Mouse (Mus musculus) MEL (cell line): ENCODE data around the gene Zkscan5. TPM values are rescaled to one million over a fixed set of nuclear protein-coding genes. Genes with fewer than 3 reads are reported as not detected.
"Not testable (repeated sequence)": the region's sequence is repeated elsewhere in the genome, so short reads cannot be mapped to it uniquely, and the experiment has no call there.

Experiments
- DNase-seq: peaks from one replicate; pipeline ENCODE4 v3.0.0; 2011; ENCODE audit warnings: low read depth, low spot score
- H3K27ac ChIP-seq: 2 replicates; pipeline ENCODE4 v1.5.1; 2012; ENCODE audit warnings: low read depth, mild to moderate bottlenecking, control low read depth, low read length, moderate library complexity; ENCODE audit not compliant: control insufficient read depth
- H3K27me3 ChIP-seq, 2 experiments: fragments of 150-350 bp in 1 of 2; sonication (generic) in 1 of 2; 2 replicates each; pipeline ENCODE4 v1.6.1; 2012; ENCODE audit warnings: low read length in 2 of 2, mild to moderate bottlenecking in 2 of 2, improper control_type of control experiment in 1 of 2, moderate library complexity in 1 of 2; ENCODE audit not compliant: insufficient read depth in 2 of 2, control insufficient read depth in 1 of 2
- H3K36me3 ChIP-seq, 2 experiments: 2 replicates each; pipeline ENCODE4 v1.6.1; 2012 to 2014; ENCODE audit warnings: low read length in 2 of 2, improper control_type of control experiment in 1 of 2, inconsistent platforms in 1 of 2, mild to moderate bottlenecking in 1 of 2; ENCODE audit not compliant: insufficient read depth in 2 of 2, control insufficient read depth in 1 of 2
- H3K4me1 ChIP-seq, 2 experiments: fragments of 150-350 bp in 1 of 2; sonication (generic) in 1 of 2; 2 replicates each; pipeline ENCODE4 v1.6.1; 2012; ENCODE audit warnings: low read length in 2 of 2, improper control_type of control experiment in 1 of 2, mild to moderate bottlenecking in 1 of 2; ENCODE audit not compliant: insufficient read depth in 2 of 2, control insufficient read depth in 1 of 2
- H3K4me3 ChIP-seq, 2 experiments: fragments of 150-350 bp in 1 of 2; sonication (generic) in 1 of 2; 2 replicates each; pipeline ENCODE4 v1.5.1; 2012; ENCODE audit warnings: low read depth in 2 of 2, low read length in 2 of 2, mild to moderate bottlenecking in 2 of 2, moderate library complexity in 2 of 2, control low read depth in 1 of 2, improper control_type of control experiment in 1 of 2; ENCODE audit not compliant: control insufficient read depth in 1 of 2, insufficient read depth in 1 of 2
- H3K79me2 ChIP-seq: 2 replicates; pipeline ENCODE4 v1.6.1; 2012; ENCODE audit warnings: mild to moderate bottlenecking, low read length, moderate library complexity; ENCODE audit not compliant: control insufficient read depth, poor library complexity, insufficient read depth
- H3K9ac ChIP-seq: 2 replicates; pipeline ENCODE4 v1.6.1; 2012; ENCODE audit warnings: low read depth, mild to moderate bottlenecking, control low read depth, low read length, moderate library complexity; ENCODE audit not compliant: control insufficient read depth, poor library complexity, severe bottlenecking
- H3K9me3 ChIP-seq: fragments of 150-350 bp; sonication (generic); replicated peaks from 2 replicates; pipeline ENCODE4 v1.6.1; 2012; ENCODE audit warnings: mild to moderate bottlenecking, low read length, improper control_type of control experiment, moderate library complexity; ENCODE audit not compliant: insufficient read depth
- BHLHE40 ChIP-seq: IDR thresholded peaks from 2 replicates; pipeline ENCODE4 v1.6.1; 2012; ENCODE audit warnings: low read depth, mild to moderate bottlenecking, inconsistent platforms, low read length, improper control_type of control experiment, borderline replicate concordance
- E2F4 ChIP-seq: IDR thresholded peaks from 2 replicates; pipeline ENCODE4 v1.6.1; 2011; ENCODE audit warnings: low read depth, low read length, improper control_type of control experiment, borderline replicate concordance
- ELF1 ChIP-seq: IDR thresholded peaks from 2 replicates; pipeline ENCODE4 v1.6.1; 2014; ENCODE audit warnings: low read depth, mild to moderate bottlenecking, inconsistent platforms, low read length, improper control_type of control experiment, moderate library complexity
- EP300 ChIP-seq, 2 experiments: IDR thresholded peaks; 2 replicates each; pipeline ENCODE4 v1.6.1; 2011; ENCODE audit warnings: improper control_type of control experiment in 2 of 2, low read length in 2 of 2, low read depth in 1 of 2, mild to moderate bottlenecking in 1 of 2
- GABPA ChIP-seq: IDR thresholded peaks from 2 replicates; pipeline ENCODE4 v1.6.1; 2012; ENCODE audit warnings: low read depth, mild to moderate bottlenecking, inconsistent platforms, low read length, improper control_type of control experiment, moderate library complexity
- GATA1 ChIP-seq: IDR thresholded peaks from 2 replicates; pipeline ENCODE4 v1.6.1; 2011; ENCODE audit warnings: low read depth, low read length, improper control_type of control experiment
- MAX ChIP-seq: IDR thresholded peaks from 2 replicates; pipeline ENCODE4 v1.6.1; 2011; ENCODE audit warnings: low read length, improper control_type of control experiment
- MAZ ChIP-seq: IDR thresholded peaks from 2 replicates; pipeline ENCODE4 v1.6.1; 2012; ENCODE audit warnings: low read depth, mild to moderate bottlenecking, inconsistent platforms, low read length, improper control_type of control experiment
- MEF2A ChIP-seq: IDR thresholded peaks from 2 replicates; pipeline ENCODE4 v1.6.1; 2014; ENCODE audit warnings: low read depth, mild to moderate bottlenecking, inconsistent platforms, low read length, improper control_type of control experiment; ENCODE audit not compliant: poor library complexity, insufficient replicate concordance, severe bottlenecking; ENCODE audit errors: extremely low read depth
- MXI1 ChIP-seq: IDR thresholded peaks from 2 replicates; pipeline ENCODE4 v1.6.1; 2011; ENCODE audit warnings: mild to moderate bottlenecking, low read depth, low read length, improper control_type of control experiment
- MYB ChIP-seq: IDR thresholded peaks from 2 replicates; pipeline ENCODE4 v1.6.1; 2011; ENCODE audit warnings: mild to moderate bottlenecking, low read depth, low read length, improper control_type of control experiment
- MYC ChIP-seq: IDR thresholded peaks from 2 replicates; pipeline ENCODE4 v1.6.1; 2011; ENCODE audit warnings: low read depth, mild to moderate bottlenecking, low read length, improper control_type of control experiment, moderate library complexity
- NELFE ChIP-seq: IDR thresholded peaks from 2 replicates; pipeline ENCODE4 v1.6.1; 2011; ENCODE audit warnings: low read depth, low read length, improper control_type of control experiment
- POLR2A ChIP-seq, 2 experiments: IDR thresholded peaks; 2 replicates each; pipeline ENCODE4 v1.6.1; 2011 to 2012; ENCODE audit warnings: low read length in 2 of 2, mild to moderate bottlenecking in 2 of 2, control low read depth in 1 of 2, improper control_type of control experiment in 1 of 2, low read depth in 1 of 2, moderate library complexity in 1 of 2; ENCODE audit not compliant: control insufficient read depth in 1 of 2, insufficient read depth in 1 of 2, poor library complexity in 1 of 2
- POLR2AphosphoS2 ChIP-seq: IDR thresholded peaks from 2 replicates; pipeline ENCODE4 v1.6.1; 2011; ENCODE audit warnings: low read length, improper control_type of control experiment
- RAD21 ChIP-seq: IDR thresholded peaks from 2 replicates; pipeline ENCODE4 v1.6.1; 2011; ENCODE audit warnings: mild to moderate bottlenecking, low read depth, low read length, improper control_type of control experiment
- SIN3A ChIP-seq: IDR thresholded peaks from 2 replicates; pipeline ENCODE4 v1.6.1; 2012; ENCODE audit warnings: low read length, improper control_type of control experiment, inconsistent platforms
- ZKSCAN1 ChIP-seq: IDR thresholded peaks from 2 replicates; pipeline ENCODE4 v1.6.1; 2012; ENCODE audit warnings: low read depth, mild to moderate bottlenecking, inconsistent platforms, low read length, improper control_type of control experiment, moderate library complexity
- ZMIZ1 ChIP-seq: IDR thresholded peaks from 2 replicates; pipeline ENCODE4 v1.6.1; 2012; ENCODE audit warnings: low read depth, mild to moderate bottlenecking, inconsistent platforms, low read length, improper control_type of control experiment, moderate library complexity
- polyA plus RNA-seq, 2 experiments: library from polyadenylated mRNA; stranded (reverse) in 1 of 2; unstranded in 1 of 2; fragments of >175 nt in 1 of 2; fragments of >200 nt in 1 of 2; gene quantifications; 2 replicates each; pipeline versions ENCODE4 v1.2.1 to v1.2.4; 2012; ENCODE audit warnings: low replicate concordance in 2 of 2, low read depth in 1 of 2; ENCODE audit not compliant: insufficient read length in 2 of 2, insufficient read depth in 1 of 2, missing spikeins in 1 of 2
- total RNA-seq: library from RNA; depleted of rRNA; stranded (reverse); fragments of 300-350 nt; gene quantifications from 2 replicates; pipeline ENCODE4 v1.2.3, GENCODE M21; 2012

The Zkscan5 gene
- total and polyA plus RNA-seq, 3 experiments: 8.7 to 9.8 TPM; not detected in 1

DNA sequence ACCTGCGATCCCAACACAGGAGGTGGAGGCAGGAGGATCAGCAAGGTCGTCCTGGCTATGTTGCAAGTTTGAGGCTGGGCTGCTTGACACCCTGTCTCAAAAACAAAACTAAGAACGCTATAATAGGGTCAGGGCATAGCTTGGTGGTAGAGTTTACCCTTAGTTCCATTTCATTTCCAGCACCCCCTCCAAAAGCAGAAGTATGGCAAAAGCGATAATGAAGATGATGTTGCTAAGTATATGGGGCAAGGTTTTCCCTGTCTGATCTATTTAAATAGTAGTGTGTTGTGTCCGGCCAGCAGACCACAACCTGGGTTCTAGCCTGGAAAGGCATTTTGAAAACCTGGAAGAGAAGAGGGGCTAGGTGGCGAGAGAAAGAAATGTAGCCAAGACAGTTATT, 3.6 kb downstream of the Zkscan5 start (continued):
- TF ChIP-seq ZMIZ1 (no peak), POLR2AphosphoS2 (no peak)

- TF ChIP-seq MXI1 (0 out of 2 replicates have a peak, but pooled peaks have one; percentile 29), POLR2A (IDR thresholded peaks at IDR 0.05; ENCODE audit: control insufficient read depth in 1 of 2, insufficient read depth in 1 of 2, low read depth in 1 of 2, low read length in 2 of 2, poor library complexity in 1 of 2) (peak in 1 of 2 experiments; percentile 32; a peak in 1 of 4 replicates), MAX (0 out of 2 replicates have a peak, but pooled peaks have one; percentile 8), SIN3A (peak; percentile 61; the same call in 1 of the 2 replicates), BHLHE40 (peak; percentile 35; the same call in 1 of the 2 replicates)
- TF ChIP-seq, all 39 proteins: peak for 5; not testable (repeated sequence) for 34
- H3K4me1 ChIP-seq, H3K27me3 ChIP-seq, H3K9me3 ChIP-seq: not testable (repeated sequence)
- Histone ChIP-seq H3K79me2 (peaks cover 13% of the 10 kb centered on the region), H3K27ac (peak overlapping the region; percentile 82), H3K9ac (peak overlapping the region; percentile 24; the same call in 1 of the 2 replicates), H3K36me3 (peaks cover 0 to 16% of the 10 kb centered on the region in 2 experiments; a peak in 2 of 4 replicates), H3K4me3 (peak overlapping the region; percentile 21; a peak in 2 of 4 replicates)
- DNase-seq: peak; percentile 78
Observed at GRCm38 (mm10) chr5:145208391-145208790, 4.0 kb downstream of the Zkscan5 start.

DNA sequence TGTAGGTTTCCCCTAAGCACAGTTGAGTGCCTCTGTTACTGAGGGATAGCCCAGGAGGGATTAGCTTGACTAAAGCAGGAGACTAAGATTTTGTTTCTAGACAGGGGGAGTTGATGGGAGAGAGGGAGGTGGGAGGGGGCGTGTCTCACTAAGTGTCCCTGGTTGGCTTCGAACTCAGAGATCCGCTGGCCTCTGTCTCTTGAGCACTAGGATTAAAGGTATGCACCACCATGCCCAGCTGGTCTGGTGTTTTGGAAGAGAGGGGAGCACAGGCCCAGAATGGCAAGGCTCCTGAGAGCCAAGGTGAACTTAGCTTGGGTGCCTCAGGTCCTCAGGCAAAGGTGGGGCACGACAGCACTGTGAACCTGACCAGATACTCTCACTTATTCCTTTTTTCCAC, 7.0 kb downstream of the Zkscan5 start:
- Histone ChIP-seq H3K27me3 (no peaks in the 10 kb centered on the region), H3K9me3 (no peaks in the 10 kb centered on the region), H3K36me3 (peaks cover 0 to 14% of the 10 kb centered on the region in 2 experiments; a peak in 3 of 4 replicates), H3K27ac (no peak overlapping the region), H3K9ac (no peak overlapping the region), H3K4me3 (no peak overlapping the region), H3K4me1 (peaks cover 0 to 10% of the 10 kb centered on the region in 2 experiments; a peak in 3 of 4 replicates), H3K79me2 (peaks cover 6% of the 10 kb centered on the region; the same call in 1 of the 2 replicates)
- no peak for DNase-seq
- TF ChIP-seq GABPA (no peak), E2F4 (no peak), EP300 (IDR thresholded peaks at IDR 0.05; ENCODE audit: low read depth in 1 of 2, low read length in 2 of 2) (no peak), MEF2A (no peak), MAZ (no peak), GATA1 (no peak), MYC (no peak), NELFE (no peak), RAD21 (no peak), POLR2AphosphoS2 (no peak), ELF1 (no peak), ZKSCAN1 (no peak), MAX (no peak), MYB (no peak)
- TF ChIP-seq, all 39 proteins: peak for 0
